Mouse (Mus musculus) adrenal gland, postnatal 0 days (tissue): Measurements from ENCODE around the gene BC147527. TPM values are rescaled to one million over a fixed set of nuclear protein-coding genes. Genes with fewer than 3 reads are reported as not detected.

Experiments used
- polyA plus RNA-seq: library from polyadenylated mRNA; unstranded; fragments of >200 nt; fragmentation: Nextera tagmentation; extraction: Ambion mirVana; gene quantifications from 2 replicates; pipeline ENCODE4 v1.2.1, GENCODE M21; 2015

Gene BC147527
- 0.21 and 0.28 TPM in 2 replicates for polyA plus RNA-seq

GRCm38 (mm10) chr13:120299991-120300442 lies at the start of gene BC147527:
Gene BC147527, plus strand, starts transcription at chr13:120300392.

GRCm38 (mm10) chr13:120262870-120263269 lies 37.3 kb upstream of the BC147527 start, which contains the start of gene AF067061:
Gene AF067061, plus strand, starts transcription at chr13:120263114.

GRCm38 (mm10) chr13:120316578-120316977 lies 16.4 kb downstream of the BC147527 start, which contains the start of gene Tcstv3:
Gene Tcstv3, plus strand, starts transcription at chr13:120316878.

Other genes starting within 250 kb of the BC147527 start
- 0.40 and 0.49 TPM in 2 replicates for gene Gm21188, start 248.2 kb upstream of the BC147527 start, polyA plus RNA-seq
- gene Gm20767, start 160.1 kb upstream of the BC147527 start, polyA plus RNA-seq: not detected in 2 replicates
- not detected in 2 replicates for gene Gm21818, start 128.0 kb upstream of the BC147527 start, polyA plus RNA-seq
- gene Gm21762, start 84.4 kb upstream of the BC147527 start, polyA plus RNA-seq: not detected in 2 replicates
- not detected in 2 replicates for gene Gm21731, start 61.3 kb upstream of the BC147527 start, polyA plus RNA-seq
- gene AF067061, start 37.3 kb upstream of the BC147527 start, polyA plus RNA-seq: not detected in 2 replicates
- not detected in 2 replicates for gene Tcstv3, start 16.5 kb downstream of the BC147527 start, polyA plus RNA-seq